Mouse (Mus musculus) midbrain, embryonic 12.5 days (tissue): ENCODE measurements at regions not wholly inside any gene's neighbourhood (a gene's known extent, or its start where the extent isn't known, plus 50 kb on each side); places are given as distances from the start of the nearest gene placed in this dataset.
A peak's percentile ranks its signal among the peaks of the same experiment; 100 is the strongest.

Source experiments
- ATAC-seq: fragments of 200-750 bp; cut with Nextera tagmentation; 2 replicates; pipeline ENCODE4 v1.8.0; 2017; ENCODE audit warnings: low read depth, moderate TSS enrichment, moderate library complexity; ENCODE audit not compliant: low FRiP score
- H3K27ac ChIP-seq: fragments of 300-500 bp; sonication (generic); replicated peaks from 2 replicates; pipeline ENCODE4 v1.5.1; 2016; ENCODE audit warnings: mild to moderate bottlenecking
- H3K27me3 ChIP-seq: fragments of 300-500 bp; sonication (generic); 2 replicates; pipeline ENCODE4 v1.6.1; 2016; ENCODE audit warnings: mild to moderate bottlenecking
- H3K36me3 ChIP-seq: fragments of 300-500 bp; sonication (generic); 2 replicates; pipeline ENCODE4 v1.6.1; 2016
- H3K4me1 ChIP-seq: fragments of 300-500 bp; sonication (generic); 2 replicates; pipeline ENCODE4 v1.6.1; 2016
- H3K4me2 ChIP-seq: fragments of 300-500 bp; sonication (generic); replicated peaks from 2 replicates; pipeline ENCODE4 v1.6.1; 2016; ENCODE audit warnings: mild to moderate bottlenecking, moderate library complexity
- H3K4me3 ChIP-seq: fragments of 300-500 bp; sonication (generic); 2 replicates; pipeline ENCODE4 v1.5.1; 2016; ENCODE audit warnings: mild to moderate bottlenecking
- H3K9ac ChIP-seq: fragments of 300-500 bp; sonication (generic); replicated peaks from 2 replicates; pipeline ENCODE4 v1.6.1; 2016; ENCODE audit warnings: mild to moderate bottlenecking, moderate library complexity
- H3K9me3 ChIP-seq: fragments of 300-500 bp; sonication (generic); 2 replicates; pipeline ENCODE4 v1.6.1; 2016; ENCODE audit warnings: mild to moderate bottlenecking
- WGBS: fragments of 180-500 bp; shearing (Covaris S2); methylation state at CpG from one replicate; pipeline ENCODE4 v1.1.7; 2016; 5-methylcytosine and 5-hydroxymethylcytosine counted together

DNA sequence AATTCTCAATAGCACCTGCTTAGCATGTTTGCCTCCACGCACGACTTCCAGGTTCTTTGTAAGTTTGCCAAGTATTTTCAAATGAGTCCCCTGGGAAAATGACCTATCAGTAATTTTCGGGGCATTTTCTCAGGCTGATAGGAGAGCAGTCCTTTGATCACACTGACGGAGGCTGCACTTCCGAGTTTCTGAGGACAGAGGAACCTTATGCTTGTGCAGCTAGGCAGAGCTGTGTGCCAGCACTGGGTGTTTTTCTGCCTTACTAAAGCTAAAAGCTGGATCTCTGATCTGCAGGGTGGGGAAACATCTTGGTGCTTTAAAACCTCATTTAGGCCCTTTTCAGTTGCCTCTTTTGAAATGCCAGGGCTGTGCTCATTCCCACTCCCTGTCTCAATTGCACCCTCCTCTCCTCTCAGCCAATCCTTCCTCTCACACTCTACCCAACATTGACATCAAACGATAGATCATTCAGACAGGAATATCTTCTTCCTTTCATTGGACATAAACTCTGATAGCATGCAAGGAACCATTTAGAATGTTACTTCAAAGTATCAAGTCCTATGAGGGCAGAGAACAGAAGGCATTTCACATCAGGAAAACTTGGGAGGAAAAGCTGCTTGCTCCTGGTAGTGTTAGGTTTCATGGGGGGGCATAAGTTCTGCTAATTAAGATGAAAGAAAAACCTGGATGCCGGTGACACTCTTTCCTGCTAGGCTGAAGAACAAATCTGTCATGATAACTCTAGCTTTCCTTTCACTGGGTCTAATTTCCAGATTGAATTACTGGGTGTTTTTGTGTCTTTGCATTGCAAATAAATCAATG, 95.3 kb downstream of the Lurap1l start:
- Histone ChIP-seq H3K4me3 (no peak overlapping the region), H3K4me1 (no peaks in the 10 kb centered on the region), H3K9me3 (peaks cover 3% of the 10 kb centered on the region; the same call in 1 of the 2 replicates), H3K4me2 (no peak overlapping the region), H3K36me3 (no peaks in the 10 kb centered on the region), H3K9ac (no peak overlapping the region), H3K27me3 (no peaks in the 10 kb centered on the region), H3K27ac (no peak overlapping the region)
- WGBS = 63% methylated on average over 7 of the region's 7 CpGs
- no peak for ATAC-seq

DNA sequence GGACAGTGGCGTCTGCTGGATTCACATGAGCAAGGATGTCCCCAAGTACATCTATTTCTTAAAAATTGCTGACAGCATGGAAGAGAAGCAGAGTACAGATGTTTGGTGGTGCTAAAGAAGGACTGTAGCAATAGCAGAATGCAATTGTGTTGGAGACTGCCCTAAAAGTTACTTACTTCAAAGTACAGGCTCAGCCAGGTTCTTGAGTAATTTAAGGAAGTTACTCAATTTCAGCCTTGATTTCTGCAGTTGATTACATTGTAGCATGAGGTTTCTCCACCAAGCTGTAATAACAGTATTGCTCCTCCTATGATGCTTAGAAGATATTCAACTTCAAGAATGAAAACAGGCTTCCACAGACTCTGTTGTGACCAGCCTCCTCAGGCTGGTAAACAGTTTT, 96.1 kb downstream of the Lurap1l start:
- no peaks in the 10 kb centered on the region for H3K36me3 ChIP-seq
- H3K4me1 ChIP-seq = no peaks in the 10 kb centered on the region
- H3K9me3 ChIP-seq = no peaks in the 10 kb centered on the region
- no peak overlapping the region for H3K4me2 ChIP-seq
- H3K27ac ChIP-seq = no peak overlapping the region
- H3K4me3 ChIP-seq = no peak overlapping the region
- no peak overlapping the region for H3K9ac ChIP-seq
- WGBS = 93% methylated on average over 1 of the region's 1 CpGs
- H3K27me3 ChIP-seq = no peaks in the 10 kb centered on the region
- no peak for ATAC-seq

DNA sequence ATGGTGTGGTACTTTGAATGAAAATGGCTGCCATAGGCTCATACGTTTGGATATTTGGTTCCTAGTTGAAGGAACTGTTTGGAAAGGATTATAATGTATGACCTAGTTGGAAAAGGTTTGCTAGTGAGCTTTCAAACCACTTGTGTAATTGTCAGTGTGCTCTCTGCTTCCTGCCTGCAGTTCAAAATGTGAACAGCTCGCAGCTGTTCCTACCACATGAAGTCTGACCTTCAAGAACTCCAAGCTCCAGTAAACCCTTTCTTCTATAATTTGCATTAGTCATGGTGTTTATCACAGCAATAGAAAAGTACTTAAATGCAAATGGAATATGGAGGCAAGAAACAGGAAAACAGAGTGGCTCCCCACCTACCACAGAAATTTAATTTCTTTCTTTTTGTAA, 111.4 kb downstream of the Lurap1l start:
- Histone ChIP-seq H3K27me3 (no peaks in the 10 kb centered on the region), H3K4me3 (no peak overlapping the region), H3K9me3 (no peaks in the 10 kb centered on the region), H3K4me2 (no peak overlapping the region), H3K9ac (no peak overlapping the region), H3K36me3 (no peaks in the 10 kb centered on the region), H3K27ac (no peak overlapping the region), H3K4me1 (no peaks in the 10 kb centered on the region)
- WGBS = 38% methylated on average over 2 of the region's 2 CpGs
- peak; percentile 54; the same call in 1 of the 2 replicates for ATAC-seq

DNA sequence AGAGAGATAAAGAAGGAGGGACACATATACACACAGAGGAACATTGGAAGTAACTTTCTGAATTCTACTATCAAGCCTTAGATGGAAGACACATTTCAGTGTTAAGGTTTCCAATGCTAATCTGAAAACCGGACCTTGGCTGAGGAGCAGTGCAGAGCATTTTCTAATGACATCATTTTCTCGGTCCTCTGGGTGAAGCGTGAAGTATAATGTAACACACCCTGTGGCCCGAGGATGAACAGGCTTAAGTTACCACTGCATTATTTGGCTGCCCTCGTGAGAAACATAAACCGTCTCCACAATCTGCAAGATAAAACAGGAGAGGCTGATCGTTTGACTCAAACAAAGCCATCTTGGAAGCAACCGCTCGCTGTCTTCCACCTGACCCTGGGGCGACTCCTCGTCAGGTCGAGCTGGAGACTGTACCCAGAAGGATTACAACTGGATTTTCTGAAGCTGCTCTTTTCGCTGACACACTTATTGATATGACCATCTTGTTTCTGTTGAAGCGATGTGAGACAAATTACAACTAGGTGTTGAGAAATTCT, 113.1 kb downstream of the Lurap1l start:
- H3K9me3 ChIP-seq = no peaks in the 10 kb centered on the region
- 77% methylated on average over 14 of the region's 14 CpGs for WGBS
- no peak overlapping the region for H3K27ac ChIP-seq
- no peak overlapping the region for H3K4me3 ChIP-seq
- peak; percentile 12; the same call in 1 of the 2 replicates for ATAC-seq
- H3K4me1 ChIP-seq = no peaks in the 10 kb centered on the region
- no peaks in the 10 kb centered on the region for H3K27me3 ChIP-seq
- H3K9ac ChIP-seq = no peak overlapping the region
- no peaks in the 10 kb centered on the region for H3K36me3 ChIP-seq
- no peak overlapping the region for H3K4me2 ChIP-seq

DNA sequence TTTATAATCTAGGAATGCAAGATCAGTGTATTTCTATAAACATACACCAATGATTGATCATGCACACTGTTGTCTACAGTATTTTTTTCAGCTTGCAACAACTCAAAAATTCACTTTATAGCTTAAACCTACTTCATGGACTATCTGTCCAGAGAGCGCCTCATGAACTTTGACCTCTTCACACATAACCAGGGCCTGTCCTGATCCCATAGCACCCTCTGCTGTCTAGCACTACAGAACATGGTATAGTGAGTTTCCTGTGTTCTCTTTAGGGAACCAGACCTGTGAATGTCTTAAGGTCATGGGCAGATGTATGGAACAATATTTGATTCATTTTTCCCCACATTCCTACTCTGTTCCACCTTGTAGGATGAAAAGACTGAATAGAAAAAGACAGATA, 117.1 kb downstream of the Lurap1l start:
- no peak overlapping the region for H3K4me3 ChIP-seq
- no peaks in the 10 kb centered on the region for H3K4me1 ChIP-seq
- no peak overlapping the region for H3K27ac ChIP-seq
- H3K27me3 ChIP-seq = no peaks in the 10 kb centered on the region
- WGBS = 88% methylated on average over 1 of the region's 1 CpGs
- no peaks in the 10 kb centered on the region for H3K9me3 ChIP-seq
- H3K9ac ChIP-seq = no peak overlapping the region
- no peaks in the 10 kb centered on the region for H3K36me3 ChIP-seq
- no peak overlapping the region for H3K4me2 ChIP-seq
- ATAC-seq = no peak

DNA sequence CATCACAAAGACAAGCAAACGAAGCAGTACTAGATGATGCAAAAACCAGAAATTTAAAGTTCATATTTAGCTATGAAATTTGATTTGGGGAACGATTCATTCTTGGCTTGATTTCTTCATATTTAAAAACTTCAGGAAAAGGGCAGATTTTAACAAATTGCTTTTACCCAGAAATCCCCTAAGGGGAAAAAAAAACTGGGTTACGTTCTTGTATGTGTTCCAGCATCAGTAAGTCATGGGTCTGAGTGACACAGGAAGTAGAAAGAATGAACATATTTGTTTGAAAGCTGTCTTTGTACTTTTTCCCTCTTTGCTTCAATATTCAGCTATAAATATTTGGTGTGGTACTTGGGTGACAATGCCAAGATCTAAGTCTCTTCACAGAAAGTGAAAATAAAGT, 120.2 kb downstream of the Lurap1l start:
- no peak overlapping the region for H3K27ac ChIP-seq
- H3K9me3 ChIP-seq = no peaks in the 10 kb centered on the region
- H3K36me3 ChIP-seq = no peaks in the 10 kb centered on the region
- H3K27me3 ChIP-seq = no peaks in the 10 kb centered on the region
- 88% methylated on average over 3 of the region's 3 CpGs for WGBS
- H3K4me3 ChIP-seq = no peak overlapping the region
- H3K4me2 ChIP-seq = no peak overlapping the region
- ATAC-seq = no peak
- no peak overlapping the region for H3K9ac ChIP-seq
- no peaks in the 10 kb centered on the region for H3K4me1 ChIP-seq

DNA sequence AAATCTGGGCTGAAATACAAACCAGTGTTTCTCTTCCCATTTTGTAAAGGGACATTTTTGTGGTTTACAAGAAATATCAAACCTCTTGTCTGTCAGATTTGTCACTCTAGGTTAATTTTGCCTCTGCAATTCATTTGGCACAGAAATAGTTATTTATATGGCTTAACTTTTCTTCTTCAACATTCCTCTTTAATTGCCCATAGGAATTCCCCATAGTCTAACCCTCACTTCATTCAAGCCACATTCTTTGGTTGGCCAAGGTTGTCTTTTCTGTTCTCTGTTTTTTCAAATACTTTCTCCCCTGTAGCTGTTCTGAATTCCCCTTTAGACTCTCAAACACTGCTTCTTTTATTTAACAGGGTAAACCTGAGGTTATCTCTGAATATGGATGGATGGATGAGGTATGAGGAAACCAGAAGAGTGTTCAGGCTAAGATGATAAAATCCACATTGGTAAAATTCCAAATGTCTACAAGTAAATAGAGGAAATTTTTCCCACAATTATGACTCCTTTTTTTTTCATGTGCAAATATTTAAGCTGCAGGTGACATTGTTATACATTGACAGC, 127.0 kb downstream of the Lurap1l start:
- no peak overlapping the region for H3K9ac ChIP-seq
- no peaks in the 10 kb centered on the region for H3K36me3 ChIP-seq
- no peaks in the 10 kb centered on the region for H3K4me1 ChIP-seq
- no peak overlapping the region for H3K27ac ChIP-seq
- H3K9me3 ChIP-seq = no peaks in the 10 kb centered on the region
- H3K27me3 ChIP-seq = no peaks in the 10 kb centered on the region
- no peak overlapping the region for H3K4me2 ChIP-seq
- no peak for ATAC-seq
- no peak overlapping the region for H3K4me3 ChIP-seq

DNA sequence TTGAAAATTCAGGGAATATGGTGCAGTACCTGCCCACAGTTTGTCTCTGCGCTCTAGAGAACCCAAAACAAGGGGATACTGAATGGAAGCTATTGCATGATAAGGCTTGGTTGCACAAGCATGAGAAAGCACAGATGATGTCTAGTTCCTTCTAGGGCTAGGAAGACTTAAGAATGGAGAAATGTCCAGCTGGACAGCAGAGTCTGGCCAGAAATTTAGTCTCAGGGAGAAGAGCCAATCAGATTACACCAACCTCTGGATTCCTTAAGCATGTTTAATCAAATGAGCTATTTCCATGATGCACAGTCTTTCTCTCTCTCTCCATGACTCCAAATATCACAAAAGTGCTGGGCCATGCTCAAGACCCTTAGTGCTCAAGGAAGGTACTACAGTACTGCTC, 147.8 kb downstream of the Lurap1l start:
- Histone ChIP-seq H3K4me1 (no peaks in the 10 kb centered on the region), H3K27ac (no peak overlapping the region), H3K36me3 (no peaks in the 10 kb centered on the region), H3K9ac (no peak overlapping the region), H3K9me3 (no peaks in the 10 kb centered on the region), H3K27me3 (no peaks in the 10 kb centered on the region), H3K4me3 (no peak overlapping the region), H3K4me2 (no peak overlapping the region)
- no peak for ATAC-seq
- 91% methylated on average over 1 of the region's 1 CpGs for WGBS

DNA sequence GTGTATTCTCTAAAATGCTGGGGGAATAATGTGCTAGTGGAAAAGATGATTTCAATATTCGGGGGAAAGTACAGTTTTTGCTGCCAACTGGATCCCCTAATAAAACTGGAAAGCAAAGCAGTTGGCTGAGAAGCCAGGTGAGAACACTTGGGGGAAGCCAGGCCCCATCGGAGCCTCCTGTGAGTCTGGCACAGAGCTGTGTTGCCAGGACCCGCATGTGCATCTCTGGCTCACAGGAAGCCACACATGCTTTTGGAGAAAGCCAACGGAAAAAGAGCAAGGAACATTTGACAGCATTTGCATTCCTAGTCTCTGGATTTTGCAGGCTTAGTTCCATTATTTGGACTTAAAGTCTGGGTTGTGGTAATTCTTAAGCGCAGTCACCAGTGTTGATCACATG, 148.4 kb downstream of the Lurap1l start:
- no peak for ATAC-seq
- no peak overlapping the region for H3K9ac ChIP-seq
- no peak overlapping the region for H3K4me3 ChIP-seq
- no peaks in the 10 kb centered on the region for H3K36me3 ChIP-seq
- H3K9me3 ChIP-seq = no peaks in the 10 kb centered on the region
- no peaks in the 10 kb centered on the region for H3K27me3 ChIP-seq
- no peaks in the 10 kb centered on the region for H3K4me1 ChIP-seq
- WGBS = 94% methylated on average over 5 of the region's 5 CpGs
- no peak overlapping the region for H3K27ac ChIP-seq
- no peak overlapping the region for H3K4me2 ChIP-seq

DNA sequence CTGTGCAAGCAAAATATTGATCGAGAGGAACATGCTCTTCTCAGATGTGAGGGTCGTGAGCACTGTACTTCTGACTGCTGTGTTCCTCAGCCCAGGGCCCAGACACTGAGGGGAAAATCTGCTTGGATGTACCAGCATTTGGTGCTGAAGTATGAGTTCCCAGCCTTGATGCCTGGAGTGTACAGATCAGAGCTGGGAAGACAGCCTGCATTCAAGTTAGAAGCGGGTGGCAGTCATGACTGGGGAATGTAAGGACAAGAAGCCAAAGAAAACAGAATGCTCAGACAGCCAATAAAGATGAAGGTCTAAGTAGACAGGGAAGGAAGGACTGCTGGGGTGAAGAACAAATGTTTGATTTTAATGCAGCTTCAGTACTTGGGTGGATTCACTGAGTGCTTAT, 148.9 kb downstream of the Lurap1l start:
- no peaks in the 10 kb centered on the region for H3K27me3 ChIP-seq
- H3K4me2 ChIP-seq = no peak overlapping the region
- no peak overlapping the region for H3K27ac ChIP-seq
- H3K4me3 ChIP-seq = no peak overlapping the region
- ATAC-seq = no peak
- H3K9me3 ChIP-seq = no peaks in the 10 kb centered on the region
- H3K36me3 ChIP-seq = no peaks in the 10 kb centered on the region
- no peak overlapping the region for H3K9ac ChIP-seq
- H3K4me1 ChIP-seq = no peaks in the 10 kb centered on the region
- WGBS = 85% methylated on average over 3 of the region's 3 CpGs

DNA sequence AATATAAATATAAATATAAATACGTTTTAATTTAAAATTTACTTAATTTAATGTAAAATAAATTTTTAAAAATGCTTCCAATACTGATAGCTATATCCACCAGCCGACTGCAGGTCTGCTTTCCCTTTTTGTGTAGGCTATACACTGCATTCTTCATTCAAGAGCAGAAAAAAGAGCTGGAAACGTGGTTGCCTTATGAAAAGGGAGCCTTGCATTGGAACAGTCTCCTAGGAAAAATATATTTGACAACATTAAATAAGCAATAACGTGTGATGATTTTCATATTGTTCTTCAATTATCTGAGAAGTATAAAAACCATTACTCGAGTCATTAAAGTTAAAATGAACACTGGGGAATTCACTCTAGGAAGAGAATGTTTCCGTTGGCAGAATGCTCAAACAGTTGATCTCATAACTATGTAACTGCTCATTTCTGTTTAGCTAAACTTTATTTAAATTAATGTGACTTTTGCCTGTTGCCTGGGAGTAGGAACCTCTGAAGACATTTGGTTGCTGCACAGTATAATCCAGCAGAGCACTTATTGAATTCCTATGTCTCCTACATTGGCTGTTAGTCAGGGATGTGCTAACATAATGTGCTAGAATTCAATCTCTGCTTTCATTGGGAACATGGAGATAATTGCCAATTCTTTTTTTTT, 172.0 kb downstream of the Lurap1l start:
- no peaks in the 10 kb centered on the region for H3K9me3 ChIP-seq
- no peak overlapping the region for H3K4me3 ChIP-seq
- H3K4me2 ChIP-seq = no peak overlapping the region
- WGBS = 78% methylated on average over 6 of the region's 6 CpGs
- no peaks in the 10 kb centered on the region for H3K27me3 ChIP-seq
- no peaks in the 10 kb centered on the region for H3K36me3 ChIP-seq
- no peaks in the 10 kb centered on the region for H3K4me1 ChIP-seq
- no peak overlapping the region for H3K9ac ChIP-seq
- no peak for ATAC-seq
- H3K27ac ChIP-seq = no peak overlapping the region

DNA sequence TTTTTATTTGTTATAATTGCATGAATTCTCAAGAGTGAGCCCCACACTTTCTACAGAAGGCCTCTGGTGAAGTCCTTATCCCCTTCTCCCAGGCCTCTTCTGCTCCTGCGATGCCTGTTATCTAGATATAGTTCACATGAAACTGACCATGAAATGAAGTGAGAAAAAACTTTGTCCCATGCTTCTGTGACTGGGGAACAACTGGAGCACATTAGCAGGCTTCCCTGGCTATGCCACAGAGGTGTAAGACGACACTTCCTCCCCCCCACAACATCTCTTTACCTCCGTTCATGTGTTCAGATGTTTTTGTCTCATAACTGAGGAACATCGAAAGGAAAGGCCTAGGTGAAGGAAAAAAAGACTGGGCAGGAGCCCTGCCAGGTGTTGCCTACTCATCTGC, 174.7 kb downstream of the Lurap1l start:
- 68% methylated on average over 4 of the region's 4 CpGs for WGBS
- H3K4me3 ChIP-seq = no peak overlapping the region
- ATAC-seq = no peak
- H3K4me1 ChIP-seq = no peaks in the 10 kb centered on the region
- H3K36me3 ChIP-seq = no peaks in the 10 kb centered on the region
- H3K9me3 ChIP-seq = no peaks in the 10 kb centered on the region
- H3K27ac ChIP-seq = no peak overlapping the region
- H3K4me2 ChIP-seq = no peak overlapping the region
- no peak overlapping the region for H3K9ac ChIP-seq
- no peaks in the 10 kb centered on the region for H3K27me3 ChIP-seq
